Mouse (Mus musculus): ENCODE results near the gene Olfr725.

Olfr725 gene

DNA sequence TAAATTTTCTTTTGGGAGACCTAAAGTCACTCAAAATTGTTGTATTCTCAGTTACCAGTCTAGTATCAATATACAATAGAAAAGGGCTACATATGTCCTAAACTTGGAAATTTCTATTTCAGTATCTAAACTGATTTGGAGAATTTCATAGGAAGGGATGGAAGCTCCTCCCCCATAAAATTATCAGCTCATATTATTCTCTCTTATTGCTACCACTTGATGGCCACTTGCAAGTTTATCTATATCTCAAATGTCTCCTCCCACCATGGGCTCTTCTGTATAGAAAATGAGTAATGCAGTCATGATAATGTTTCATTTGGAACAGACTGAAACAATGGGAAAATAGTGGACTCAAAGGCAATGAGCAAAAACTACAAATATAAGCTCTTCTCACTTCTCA is at the start of gene Olfr725:
Olfr725 (minus strand) TSS at position 101 of the 400 bp plus-strand sequence.
- DNase-seq (ENCODE audit: extremely low read depth, low read depth, low spot score) = no peak

DNA sequence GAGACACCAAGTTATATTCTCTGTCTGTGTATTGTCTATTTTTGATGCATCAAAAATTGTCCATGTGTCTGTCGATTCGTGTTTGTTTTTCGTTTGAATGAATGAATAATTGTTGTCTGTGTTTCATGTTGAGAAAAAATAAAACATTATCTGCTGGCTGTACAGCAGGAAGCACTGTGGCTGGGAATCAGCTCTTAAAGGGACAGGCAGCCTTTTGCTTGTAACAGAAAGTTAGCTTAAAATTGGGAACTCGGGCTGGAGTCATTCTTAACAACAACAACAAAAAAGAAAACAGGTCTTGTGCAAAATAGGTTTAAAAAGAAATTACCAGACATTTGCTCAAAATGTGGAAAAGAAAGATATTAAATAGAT is 22.5 kb upstream of the Olfr725 start:
- DNase-seq (ENCODE audit: extremely low read depth, low read depth, low spot score) = no peak

DNA sequence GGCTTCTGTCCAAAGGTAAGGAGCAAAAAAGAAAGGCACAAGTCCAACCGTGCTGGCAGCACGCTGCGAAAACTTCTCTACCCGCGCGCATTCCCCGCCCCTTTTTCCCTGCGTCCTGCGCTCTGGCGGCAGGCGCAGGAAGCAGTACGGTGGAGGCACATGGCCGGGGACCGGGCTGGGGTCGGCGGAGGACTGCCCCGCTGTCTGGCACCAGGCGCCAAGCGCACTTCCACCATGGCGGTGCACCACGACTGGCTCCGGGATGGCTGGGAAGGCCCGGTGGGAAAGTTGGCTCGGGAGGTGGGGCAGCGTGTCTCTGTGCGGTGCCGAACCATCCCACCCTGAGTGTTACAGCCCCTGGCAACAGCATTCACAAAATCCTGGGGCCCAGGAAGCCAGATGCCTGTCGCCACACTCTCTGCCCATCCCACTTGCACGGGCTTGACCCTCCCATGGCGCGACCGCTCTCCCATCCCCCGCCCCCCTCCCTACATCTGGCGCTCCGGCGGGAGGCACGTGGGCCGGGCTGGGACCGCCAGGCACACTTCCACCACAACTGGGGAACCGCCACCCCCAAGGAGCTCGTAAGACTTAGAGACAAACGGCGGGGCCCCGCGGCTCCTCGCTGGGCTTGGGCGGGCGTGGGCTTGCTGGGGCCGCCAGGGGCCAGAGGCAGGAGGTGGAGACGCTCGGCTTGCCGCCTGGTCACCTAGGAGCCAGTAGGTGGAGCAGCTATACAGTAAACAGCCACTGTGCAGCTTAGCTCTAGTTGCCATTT is 22.0 kb upstream of the Olfr725 start:
- DNase-seq (ENCODE audit: extremely low read depth, low read depth, low spot score) = no peak

DNA sequence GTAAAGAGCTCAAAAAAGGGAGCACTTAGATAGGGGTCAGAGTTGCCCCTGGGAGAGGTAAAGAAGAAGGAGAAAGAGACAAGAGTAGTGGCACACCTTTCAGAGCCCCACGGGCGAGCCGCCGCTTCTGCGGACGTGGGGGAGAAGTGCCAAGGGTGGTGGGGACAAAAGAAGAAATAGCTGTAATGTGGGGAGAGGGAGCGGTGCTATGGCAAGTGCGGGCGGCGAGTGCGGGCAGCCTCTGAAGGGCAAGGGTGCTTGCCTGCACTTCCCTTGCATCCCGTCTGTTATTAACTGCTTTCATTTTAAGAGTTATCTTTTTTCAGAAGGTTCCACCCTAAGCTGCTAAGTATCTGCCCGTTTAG is 21.4 kb upstream of the Olfr725 start:
- DNase-seq (ENCODE audit: extremely low read depth, low read depth, low spot score) = no peak

DNA sequence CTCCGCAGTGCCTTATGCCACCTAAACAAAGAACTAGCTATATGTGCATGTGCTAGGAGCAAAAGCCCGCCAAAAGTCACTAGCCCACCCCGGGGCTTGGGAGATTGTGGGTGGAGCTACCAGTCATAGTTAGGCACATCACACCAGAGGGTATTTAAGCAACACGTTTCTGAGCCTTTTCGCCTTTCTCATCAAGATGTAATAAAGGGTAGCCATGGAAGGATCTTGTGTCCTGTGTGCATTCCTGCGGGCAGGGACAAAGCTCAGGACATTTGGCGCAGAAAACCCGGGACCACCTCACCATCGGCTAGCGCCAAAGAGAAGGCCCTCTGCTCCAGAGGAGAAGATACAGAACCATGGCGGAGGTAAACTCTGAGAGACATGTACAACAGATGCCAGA is 21.0 kb upstream of the Olfr725 start:
- no peak for DNase-seq (ENCODE audit: extremely low read depth, low read depth, low spot score)

DNA sequence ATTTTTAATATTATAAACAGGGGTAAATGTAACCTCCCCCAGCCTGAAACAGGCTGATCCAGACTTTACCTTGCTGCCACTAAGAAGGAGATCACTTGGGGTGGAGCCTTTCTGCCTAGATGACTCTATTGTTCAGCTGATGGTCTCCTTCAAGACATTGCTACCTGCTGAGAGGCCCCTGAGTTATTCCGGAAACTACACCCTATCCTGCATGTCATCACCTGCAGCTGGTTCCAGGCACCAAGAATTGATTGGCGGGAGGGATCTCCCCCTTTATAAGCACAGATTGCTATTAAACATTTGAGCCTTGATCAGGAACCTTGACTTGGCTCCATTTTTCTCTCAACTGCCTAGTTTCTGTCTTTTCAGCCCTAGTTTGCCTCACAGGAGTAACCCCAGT is 8.1 kb downstream of the Olfr725 start:
- DNase-seq (ENCODE audit: extremely low read depth, low read depth, low spot score) = no peak

DNA sequence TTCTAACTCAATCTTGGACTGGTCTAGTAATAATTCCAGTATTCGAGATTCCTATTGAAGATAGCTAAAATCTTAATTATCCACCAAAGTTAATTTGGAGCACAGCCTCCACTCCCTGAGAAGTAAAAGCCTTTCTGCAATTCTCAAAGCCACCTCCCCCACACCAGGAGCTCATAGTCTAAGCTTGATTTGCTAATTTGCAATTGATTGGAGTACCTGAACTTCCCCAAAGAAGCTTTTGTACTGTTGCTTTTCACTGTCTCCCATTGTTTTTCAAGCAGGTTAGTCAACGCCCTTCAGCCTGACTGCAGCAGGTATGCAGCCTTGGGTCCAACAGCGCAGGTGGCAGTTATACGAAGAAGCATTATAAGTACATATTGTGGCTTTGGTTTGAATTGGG is 8.8 kb downstream of the Olfr725 start:
- DNase-seq (ENCODE audit: extremely low read depth, low read depth, low spot score) = no peak

DNA sequence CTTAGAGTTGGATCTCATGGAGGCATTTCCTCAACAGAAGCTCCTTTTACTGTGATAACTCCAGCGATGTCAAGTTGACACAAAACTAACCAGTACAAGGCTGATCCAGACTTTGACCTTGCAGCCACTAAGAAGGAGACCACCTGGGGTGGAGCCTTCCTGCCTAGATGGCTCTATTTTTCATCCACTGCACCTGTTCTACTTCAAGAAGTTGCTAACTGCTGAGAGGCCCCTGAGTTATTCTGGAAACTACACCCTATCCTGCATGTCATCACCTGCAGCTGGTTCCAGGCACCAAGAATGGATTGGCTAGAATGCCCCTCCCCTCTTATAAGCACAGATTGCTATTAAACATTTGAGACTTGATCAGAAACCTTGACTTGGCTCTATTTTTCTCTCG is 13.8 kb downstream of the Olfr725 start:
- DNase-seq (ENCODE audit: extremely low read depth, low read depth, low spot score) = no peak

All from fat pad, adult 2 months (tissue).